ENCODE assay signal across 18 mouse cellular contexts in genomic region chr1:182927878-182928851, GRCm38 (mm10). TPM values are rescaled to one million over a fixed set of nuclear protein-coding genes. Genes with fewer than 3 reads are reported as not detected.
DNase-seq lines count a peak whose midpoint lies in the region; ATAC-seq and TF ChIP-seq lines count a peak whose summit lies in the region.
"Had no signal": no experiment of that assay in that cellular context is flagged by ENCODE, and none has a peak within 500 bp of the region (broad histone marks: within the 10 kb centered on the region; RNA-seq: fewer than 3 reads in every experiment).

No protein-coding gene starts in this region.

- no peak overlapping the region for H3K9ac ChIP-seq in liver, embryonic 16.5 days (ENCODE audit: low read depth, low read length)
- no peak overlapping the region for H3K9ac ChIP-seq in stomach, postnatal 0 days (ENCODE audit: low read length)
- H3K9ac ChIP-seq: embryonic facial prominence, embryonic 15.5 days; forebrain, embryonic 13.5 days had no signal

- no peak for DNase-seq in gastrocnemius, adult 2 months
- no peak for DNase-seq in gastrocnemius, postnatal 14 days
- peak; percentile 14 for DNase-seq in A20 (ENCODE audit: low read depth, low spot score)
- DNase-seq in urinary bladder, adult 18-20 months (ENCODE audit: low spot score in 2 of 2), result no peak
- DNase-seq in stomach, postnatal 0 days (ENCODE audit: low spot score), result no peak
- no peak for DNase-seq in embryo, embryonic 10.5 days (ENCODE audit: low spot score)
- DNase-seq: adrenal gland, adult 8-10 months; kidney, adult 2 months; kidney, postnatal 4 days; spleen, adult 18-20 months had no signal

- H3K27ac ChIP-seq in gastrocnemius, adult 2 months, result no peak overlapping the region
- H3K27ac ChIP-seq in brown adipose tissue, adult 24 weeks (replicated peaks; ENCODE audit: low read depth, low read length), result peak overlapping the region; percentile 27
- H3K27ac ChIP-seq in liver, embryonic 16.5 days (ENCODE audit: low read length), result no peak overlapping the region
- no peak overlapping the region for H3K27ac ChIP-seq in stomach, postnatal 0 days (replicated peaks)
- H3K27ac ChIP-seq: embryonic facial prominence, embryonic 15.5 days; forebrain, embryonic 13.5 days; left cerebral cortex, adult 2 months had no signal

- ATAC-seq in liver, embryonic 16.5 days (ENCODE audit: low read depth), result no peak
- no peak for ATAC-seq in stomach, postnatal 0 days (ENCODE audit: low FRiP score, low TSS enrichment)
- ATAC-seq: forebrain, embryonic 13.5 days; hindbrain, embryonic 16.5 days had no signal

- WGBS in liver, embryonic 16.5 days (ENCODE audit: insufficient replicate concordance), result 19% methylated on average over 19 of the region's 19 CpGs
- 66% methylated on average over 19 of the region's 19 CpGs for WGBS in stomach, postnatal 0 days

- H3K9me3 ChIP-seq in liver, embryonic 16.5 days (replicated peaks; ENCODE audit: control insufficient read depth, low read length), result no peaks in the 10 kb centered on the region
- no peaks in the 10 kb centered on the region for H3K9me3 ChIP-seq in stomach, postnatal 0 days (ENCODE audit: control insufficient read depth, low read length)
- H3K9me3 ChIP-seq: embryonic facial prominence, embryonic 15.5 days; forebrain, embryonic 13.5 days had no signal

- no peak for TF ChIP-seq EP300 in stomach, postnatal 0 days (optimal IDR thresholded peaks at IDR 0.05)

- H3K4me3 ChIP-seq in gastrocnemius, adult 2 months, result peak overlapping the region; percentile 23; the same call in 1 of the 2 replicates
- H3K4me3 ChIP-seq in brown adipose tissue, adult 24 weeks (ENCODE audit: insufficient read depth, low read depth, low read length), result peak overlapping the region; percentile 23
- H3K4me3 ChIP-seq in liver, embryonic 16.5 days (ENCODE audit: low read depth, low read length), result 0 out of 2 replicates have a peak overlapping the region, but pooled peaks have one; percentile 8
- no peak overlapping the region for H3K4me3 ChIP-seq in stomach, postnatal 0 days (ENCODE audit: low read depth, low read length)
- H3K4me3 ChIP-seq: embryonic facial prominence, embryonic 15.5 days; forebrain, embryonic 13.5 days; left cerebral cortex, adult 2 months; myocyte had no signal

- no peaks in the 10 kb centered on the region for H3K27me3 ChIP-seq in liver, embryonic 16.5 days (ENCODE audit: control insufficient read depth, insufficient read depth, low read depth, low read length)
- no peaks in the 10 kb centered on the region for H3K27me3 ChIP-seq in stomach, postnatal 0 days (ENCODE audit: control insufficient read depth, insufficient read depth, low read length)
- H3K27me3 ChIP-seq: embryonic facial prominence, embryonic 15.5 days; forebrain, embryonic 13.5 days had no signal

- H3K4me2 ChIP-seq in liver, embryonic 16.5 days (ENCODE audit: low read depth, low read length), result peak overlapping the region; percentile 43
- H3K4me2 ChIP-seq in stomach, postnatal 0 days (replicated peaks; ENCODE audit: low read depth), result no peak overlapping the region
- H3K4me2 ChIP-seq: embryonic facial prominence, embryonic 15.5 days; forebrain, embryonic 13.5 days; midbrain, embryonic 11.5 days had no signal

- intact Hi-C loops in gastrocnemius, adult 2 months (cut with DNase I), result no loop called here
- intact Hi-C loops in gastrocnemius, postnatal 14 days (cut with DNase I; ENCODE audit: low total_unique reads), result no loop called here

- TF ChIP-seq CTCF in gastrocnemius, adult 2 months (IDR thresholded peaks at IDR 0.05), result no peak
- no peak for TF ChIP-seq CTCF in stomach, postnatal 0 days (IDR thresholded peaks at IDR 0.05; ENCODE audit: low read depth)

- no peaks in the 10 kb centered on the region; the same call in 1 of the 2 replicates for H3K4me1 ChIP-seq in brown adipose tissue, adult 24 weeks (ENCODE audit: control insufficient read depth, insufficient read depth, insufficient read length, low read length)
- no peaks in the 10 kb centered on the region for H3K4me1 ChIP-seq in liver, embryonic 16.5 days (ENCODE audit: control insufficient read depth, low read depth, low read length)
- H3K4me1 ChIP-seq in stomach, postnatal 0 days (replicated peaks; ENCODE audit: control insufficient read depth, insufficient read depth), result no peaks in the 10 kb centered on the region
- H3K4me1 ChIP-seq: embryonic facial prominence, embryonic 15.5 days; forebrain, embryonic 13.5 days had no signal

- no peaks in the 10 kb centered on the region for H3K36me3 ChIP-seq in liver, embryonic 16.5 days (ENCODE audit: control insufficient read depth, insufficient read depth)
- H3K36me3 ChIP-seq in stomach, postnatal 0 days (ENCODE audit: control insufficient read depth, insufficient read depth, low read length), result no peaks in the 10 kb centered on the region
- H3K36me3 ChIP-seq: embryonic facial prominence, embryonic 15.5 days had no signal

RNA-seq across cellular contexts. Expression of gene Tlr5, which starts 26.4 kb away (rescaled TPM):
- total RNA-seq in gastrocnemius, adult 2 months (2021), result 1 to 10 TPM; 1.1 to 3.8 TPM
- total RNA-seq in gastrocnemius, postnatal 14 days (2021), result 1 to 10 TPM; 2.0 to 2.1 TPM
- 4.6 and 9.2 TPM in 2 replicates for polyA plus RNA-seq in brown adipose tissue, adult 24 weeks (2012; ENCODE audit: insufficient read depth, insufficient read length, missing spikeins)
- polyA plus RNA-seq in liver, embryonic 16.5 days (2015; fragmentation: Nextera tagmentation; extraction: Ambion mirVana), result 1.1 and 1.2 TPM in 2 replicates
- polyA plus RNA-seq in stomach, postnatal 0 days (2015; fragmentation: Nextera tagmentation; extraction: Ambion mirVana), result 1.2 and 1.4 TPM in 2 replicates
- polyA plus RNA-seq: myocyte had no signal
